Mouse (Mus musculus): ENCODE measurements around the gene Taok3. TPM values are rescaled to one million over a fixed set of nuclear protein-coding genes. Genes with fewer than 3 reads are reported as not detected.

The Taok3 gene
- total RNA-seq, 2 experiments from 2014 or later, result 46.1 to 84.9 TPM

DNA sequence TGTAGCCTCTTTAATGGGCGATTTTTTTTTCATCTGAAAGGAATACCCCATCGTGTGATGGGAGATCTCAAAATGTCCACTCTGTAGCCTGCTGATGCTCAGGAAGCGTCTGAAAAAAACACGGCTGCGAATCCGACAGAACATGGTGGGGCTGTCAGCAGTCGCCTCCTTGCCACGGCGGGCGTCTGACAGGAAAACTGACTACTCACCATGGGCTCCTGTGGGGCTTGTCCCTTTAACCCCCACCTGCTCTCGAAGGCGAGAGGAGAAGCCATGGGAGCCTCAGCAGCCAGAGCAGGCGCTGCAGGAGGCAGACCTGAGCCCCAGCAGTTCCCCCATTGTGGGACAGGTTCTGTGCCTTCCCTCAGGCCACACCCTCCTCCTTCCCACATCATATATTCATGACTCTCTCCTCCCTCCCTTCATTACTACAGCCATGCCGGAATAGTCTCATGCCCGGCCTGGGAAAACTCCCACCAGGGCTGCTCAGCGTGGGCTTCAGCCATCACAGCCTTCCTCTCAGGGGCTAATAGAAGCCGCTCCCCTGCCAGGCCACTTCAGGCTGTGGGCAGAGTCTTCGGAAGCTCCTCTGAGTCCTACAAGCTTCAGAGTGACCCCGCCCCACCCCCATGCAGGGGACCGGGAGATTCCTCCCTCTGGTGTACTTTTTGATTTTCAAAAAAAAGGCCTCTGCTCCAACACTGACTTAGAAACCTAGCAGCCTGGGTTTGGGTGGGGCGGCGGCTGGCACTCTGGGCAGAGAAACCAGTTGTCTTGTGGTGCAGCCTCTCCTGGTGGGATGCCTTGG, 122.9 kb downstream of the Taok3 start:
- ATAC-seq (replicated peaks; ENCODE audit: poor library complexity, severe bottlenecking), result no peak

DNA sequence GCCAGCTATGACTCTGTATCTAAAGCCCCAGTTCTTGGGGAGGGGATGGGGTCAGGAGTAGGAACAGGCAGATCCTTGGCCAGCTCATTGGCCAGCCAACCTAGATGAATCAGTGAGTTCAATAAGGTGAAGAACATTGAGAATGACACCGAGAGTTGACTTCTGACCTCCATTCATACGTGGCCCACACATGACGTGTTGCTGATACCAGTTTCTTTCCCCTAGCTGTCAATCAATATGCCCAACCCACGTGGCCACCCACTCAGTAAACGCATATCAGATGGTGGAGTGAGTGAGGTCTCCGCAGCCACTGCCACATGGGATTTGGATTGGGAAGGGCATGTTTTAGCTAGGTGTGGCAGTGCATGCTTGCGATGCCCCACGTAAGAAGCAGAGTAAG, 125.2 kb downstream of the Taok3 start:
- ATAC-seq (replicated peaks; ENCODE audit: poor library complexity, severe bottlenecking), result no peak

GRCm38 (mm10) chr5:117248351-117248750, 128.4 kb downstream of the Taok3 start:
- ATAC-seq (replicated peaks; ENCODE audit: poor library complexity, severe bottlenecking), result no peak

DNA sequence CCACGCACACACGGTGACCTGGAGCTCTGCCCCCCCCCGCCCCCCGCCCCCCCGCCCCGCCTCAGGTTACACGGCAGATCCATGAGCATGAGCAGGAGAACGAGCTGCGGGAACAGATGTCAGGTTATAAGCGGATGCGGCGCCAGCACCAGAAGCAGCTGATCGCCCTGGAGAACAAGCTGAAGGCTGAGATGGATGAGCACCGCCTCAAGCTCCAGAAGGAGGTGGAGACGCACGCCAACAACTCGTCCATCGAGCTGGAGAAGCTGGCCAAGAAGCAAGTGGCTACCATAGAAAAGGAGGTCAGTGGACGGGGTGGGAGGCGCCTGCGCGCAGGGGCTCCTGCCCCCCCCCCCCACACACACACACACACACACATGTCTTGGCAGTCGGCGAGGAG, 130.9 kb downstream of the Taok3 start:
- no peak for ATAC-seq (replicated peaks; ENCODE audit: poor library complexity, severe bottlenecking)

DNA sequence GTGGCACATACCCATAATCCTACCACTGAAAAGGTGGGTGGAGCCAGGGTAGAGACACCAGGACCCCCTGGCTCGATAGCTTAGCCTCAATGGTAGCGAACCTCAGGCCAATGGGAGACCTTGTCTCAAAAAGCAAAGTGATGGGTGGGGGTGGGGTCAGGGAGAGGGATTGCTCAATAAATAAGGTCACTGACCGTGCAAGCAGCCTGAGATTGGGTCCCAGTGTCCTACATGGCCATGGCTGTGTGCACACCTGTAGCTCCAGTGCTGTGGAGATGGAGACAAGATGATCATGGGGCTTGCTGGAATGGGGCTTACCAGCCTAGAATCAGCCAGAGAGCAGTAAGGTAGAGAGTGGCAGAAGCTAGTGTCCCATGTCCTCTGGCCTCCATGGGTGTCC, 131.8 kb downstream of the Taok3 start:
- ATAC-seq (replicated peaks; ENCODE audit: poor library complexity, severe bottlenecking), result no peak

DNA sequence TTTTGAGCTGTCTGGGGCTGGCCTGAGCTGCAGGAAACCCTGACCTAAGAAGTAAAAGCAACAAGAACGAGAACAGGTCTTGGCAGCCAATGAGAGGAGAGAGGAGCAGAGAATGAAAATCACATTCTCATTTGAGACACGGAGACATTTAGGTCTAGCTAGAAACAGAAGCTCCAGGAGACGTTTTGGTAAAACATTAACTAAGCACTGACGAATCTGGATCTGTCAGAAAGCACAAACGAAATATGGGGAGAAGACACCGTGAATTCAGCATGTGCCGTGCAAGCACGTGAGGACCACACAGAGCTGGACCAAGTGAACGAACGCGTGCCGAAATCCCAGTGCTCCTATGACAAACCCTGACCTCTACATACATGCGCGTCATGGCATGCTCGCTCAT, 138.3 kb downstream of the Taok3 start:
- ATAC-seq (replicated peaks; ENCODE audit: poor library complexity, severe bottlenecking), result no peak

- ATAC-seq (replicated peaks; ENCODE audit: poor library complexity, severe bottlenecking), result no peak
These were observed 143.6 kb downstream of the Taok3 start for GRCm38 (mm10) chr5:117263566-117263965.

GRCm38 (mm10) chr5:117264701-117265100, 144.8 kb downstream of the Taok3 start:
- no peak for ATAC-seq (replicated peaks; ENCODE audit: poor library complexity, severe bottlenecking)

- ATAC-seq (replicated peaks; ENCODE audit: poor library complexity, severe bottlenecking), result no peak
These were observed 148.0 kb downstream of the Taok3 start for GRCm38 (mm10) chr5:117267913-117268312.

DNA sequence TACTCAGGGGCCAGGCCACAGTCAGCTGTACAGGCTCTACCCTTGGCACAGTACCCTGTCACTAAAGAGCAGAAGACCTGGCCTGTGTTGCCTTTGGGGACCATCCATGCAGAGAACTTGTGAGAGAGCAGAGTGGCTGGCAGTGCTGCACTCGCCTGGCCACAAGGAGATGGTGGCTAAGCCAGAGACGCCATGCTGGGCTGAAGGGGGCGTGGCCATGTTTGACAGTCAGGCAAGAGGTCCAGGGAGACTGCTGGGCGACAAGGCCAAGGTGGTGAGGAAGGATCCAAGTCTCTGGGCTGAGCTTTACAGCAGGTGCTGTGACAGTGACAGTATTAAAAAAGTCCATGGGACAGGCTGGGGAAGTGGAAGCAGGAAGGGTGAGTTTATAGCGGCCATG, 148.8 kb downstream of the Taok3 start:
- ATAC-seq (replicated peaks; ENCODE audit: poor library complexity, severe bottlenecking), result no peak

- no peak for ATAC-seq (replicated peaks; ENCODE audit: poor library complexity, severe bottlenecking)
These were observed 149.5 kb downstream of the Taok3 start for GRCm38 (mm10) chr5:117269395-117269794.

DNA sequence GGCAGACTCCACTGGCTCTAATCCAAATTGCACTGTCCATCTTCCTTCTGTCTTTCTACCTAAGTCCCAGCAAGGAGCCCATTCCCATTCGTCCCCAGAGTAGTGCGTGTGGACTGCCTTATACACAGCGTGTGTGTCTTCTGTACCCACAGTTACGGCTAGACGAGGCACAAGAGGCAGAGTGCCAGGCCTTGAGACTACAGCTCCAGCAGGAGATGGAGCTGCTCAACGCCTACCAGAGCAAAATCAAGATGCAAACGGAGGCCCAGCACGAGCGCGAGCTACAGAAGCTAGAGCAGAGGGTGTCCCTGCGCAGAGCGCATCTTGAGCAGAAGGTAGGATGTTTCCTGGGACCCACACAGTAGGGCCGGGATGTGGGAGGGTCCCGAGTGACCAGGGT, 152.0 kb downstream of the Taok3 start:
- no peak for ATAC-seq (replicated peaks; ENCODE audit: poor library complexity, severe bottlenecking)

DNA sequence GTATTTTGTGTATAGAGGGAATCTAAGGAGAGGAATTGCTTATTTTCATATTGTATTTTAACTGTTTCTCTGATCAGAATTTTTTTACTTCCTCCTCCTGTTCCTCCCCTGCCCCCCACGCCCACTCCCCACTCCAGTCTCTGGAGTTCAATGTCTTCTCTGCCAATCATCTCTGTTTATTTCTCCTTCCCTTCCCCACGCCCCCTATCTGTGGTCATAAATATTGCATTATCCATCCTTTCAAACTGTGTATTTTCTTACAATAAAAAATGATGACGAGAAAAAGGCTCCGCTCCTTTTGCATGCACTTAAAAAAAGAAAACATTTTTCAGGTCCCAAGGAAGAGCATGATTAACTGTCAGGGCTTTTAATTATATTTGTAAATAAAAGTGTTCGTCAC, 154.9 kb downstream of the Taok3 start:
- no peak for ATAC-seq (replicated peaks; ENCODE audit: poor library complexity, severe bottlenecking)

DNA sequence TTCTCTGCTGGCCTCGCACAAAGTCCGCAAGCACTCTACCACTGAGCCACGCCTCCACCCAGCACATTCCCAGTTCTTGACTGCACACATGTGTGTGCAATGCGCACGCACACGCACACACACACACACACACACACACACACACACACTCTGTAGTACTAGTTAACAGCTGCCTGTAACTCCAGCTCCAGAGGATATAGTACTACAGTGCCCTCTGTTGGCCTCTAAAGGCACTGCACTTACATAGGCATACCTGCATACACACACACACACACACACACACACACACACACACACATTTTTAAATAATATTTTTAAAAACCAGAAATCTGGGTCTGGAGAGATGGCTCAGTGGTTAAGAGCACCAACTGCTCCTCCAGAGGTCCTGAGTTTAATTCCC, 157.9 kb downstream of the Taok3 start:
- ATAC-seq (replicated peaks; ENCODE audit: poor library complexity, severe bottlenecking), result peak; percentile 52

DNA sequence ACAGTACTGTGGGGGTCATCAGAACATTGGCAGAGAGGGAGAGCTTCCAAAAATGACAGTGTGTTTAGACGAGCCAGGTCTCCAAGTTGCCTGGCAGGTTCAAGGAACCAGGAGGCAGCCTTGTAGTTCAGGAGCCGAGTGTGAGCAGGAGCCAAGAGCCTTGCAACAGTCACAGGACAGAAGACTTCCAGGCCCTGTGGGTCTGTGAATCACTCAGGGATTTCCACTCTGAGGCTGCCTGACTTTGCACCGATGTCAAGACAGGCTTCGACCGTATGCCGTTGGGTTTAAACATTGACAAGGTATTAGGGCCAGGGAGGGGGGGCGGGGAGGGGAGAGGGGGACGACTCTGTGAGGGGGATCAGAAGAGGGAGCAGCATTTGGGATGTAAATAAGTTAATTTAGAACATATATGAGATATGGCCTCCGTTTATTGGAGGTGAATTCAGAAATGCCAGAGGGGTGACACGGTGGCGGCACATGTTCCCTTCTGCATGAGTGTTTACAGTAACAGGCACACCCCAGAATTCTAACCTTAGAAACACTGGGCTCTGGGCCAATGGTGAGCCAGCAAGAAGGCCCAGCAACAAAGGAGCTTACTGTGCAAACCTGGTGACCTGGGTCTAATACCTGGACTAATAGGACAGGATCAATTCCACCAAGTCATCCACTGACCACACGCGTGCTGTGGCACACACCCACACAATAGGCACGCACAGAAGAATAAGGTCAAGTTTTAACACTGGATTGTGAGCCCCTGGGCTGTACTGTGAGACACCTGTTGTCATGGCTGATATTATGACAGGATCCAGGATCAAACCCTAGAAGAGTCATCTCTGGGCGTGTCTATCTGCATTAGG, 159.1 kb downstream of the Taok3 start:
- no peak for ATAC-seq (replicated peaks; ENCODE audit: poor library complexity, severe bottlenecking)

- ATAC-seq (replicated peaks; ENCODE audit: poor library complexity, severe bottlenecking), result no peak
These were observed 159.7 kb downstream of the Taok3 start for GRCm38 (mm10) chr5:117279669-117280050.

DNA sequence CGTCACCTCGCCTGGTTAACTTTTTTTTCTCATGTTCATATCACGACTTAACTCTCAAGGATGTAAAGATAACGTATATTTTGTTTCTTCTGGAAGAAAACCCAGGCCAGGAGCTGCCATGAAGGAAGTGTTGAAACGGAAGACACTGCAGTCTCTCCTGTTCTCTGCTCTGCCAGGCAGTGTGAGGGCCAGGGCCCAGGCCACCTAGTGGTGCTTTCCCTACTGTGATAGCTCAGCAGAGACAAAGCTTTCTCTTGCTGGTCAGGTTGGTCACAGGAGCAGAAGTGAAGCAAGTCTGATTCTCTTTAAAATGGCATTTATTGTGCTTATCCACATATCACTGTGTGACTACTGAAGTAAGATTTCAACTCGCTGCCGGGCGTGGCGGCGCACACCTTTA, 161.6 kb downstream of the Taok3 start:
- ATAC-seq (replicated peaks; ENCODE audit: poor library complexity, severe bottlenecking), result 0 out of 2 replicates have a peak, but pooled peaks have one; percentile 42

DNA sequence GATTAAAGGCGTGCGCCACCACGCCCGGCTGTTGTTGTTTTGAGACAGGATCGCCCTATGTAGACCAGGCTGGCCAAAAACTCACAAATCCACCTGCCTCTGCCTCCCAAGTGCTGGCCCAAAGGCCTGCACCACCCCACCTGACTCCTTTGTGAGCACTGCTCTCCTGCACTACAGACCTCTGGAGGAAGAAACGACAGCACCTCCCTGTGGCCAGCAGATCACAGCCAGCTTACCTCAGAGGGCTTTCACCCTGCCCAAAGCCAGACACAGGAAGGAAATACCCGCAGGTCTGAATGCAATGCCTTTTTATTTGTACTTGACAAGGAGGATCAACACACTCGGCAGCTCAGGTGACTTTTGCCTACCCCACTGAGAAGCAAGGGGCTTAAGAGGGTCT, 162.4 kb downstream of the Taok3 start:
- no peak for ATAC-seq (replicated peaks; ENCODE audit: poor library complexity, severe bottlenecking)

DNA sequence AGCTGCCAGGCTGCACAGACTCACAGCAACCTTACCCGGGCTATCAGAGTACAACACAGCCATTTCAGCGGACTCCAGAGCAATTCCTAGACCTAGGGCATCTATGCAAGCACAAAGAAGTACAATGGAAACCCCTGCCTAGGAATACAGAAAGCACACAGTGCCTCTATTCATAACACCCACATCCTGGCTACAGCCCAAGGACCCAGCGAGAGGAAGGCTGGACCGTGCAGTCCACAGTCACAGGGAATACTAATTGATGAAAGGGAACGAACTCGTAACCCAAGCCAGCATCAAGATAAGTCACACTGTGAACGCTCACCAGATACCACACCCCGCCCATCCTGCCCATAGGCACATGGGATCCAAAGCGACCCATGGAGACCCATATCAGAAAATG, 164.1 kb downstream of the Taok3 start:
- ATAC-seq (replicated peaks; ENCODE audit: poor library complexity, severe bottlenecking), result no peak

DNA sequence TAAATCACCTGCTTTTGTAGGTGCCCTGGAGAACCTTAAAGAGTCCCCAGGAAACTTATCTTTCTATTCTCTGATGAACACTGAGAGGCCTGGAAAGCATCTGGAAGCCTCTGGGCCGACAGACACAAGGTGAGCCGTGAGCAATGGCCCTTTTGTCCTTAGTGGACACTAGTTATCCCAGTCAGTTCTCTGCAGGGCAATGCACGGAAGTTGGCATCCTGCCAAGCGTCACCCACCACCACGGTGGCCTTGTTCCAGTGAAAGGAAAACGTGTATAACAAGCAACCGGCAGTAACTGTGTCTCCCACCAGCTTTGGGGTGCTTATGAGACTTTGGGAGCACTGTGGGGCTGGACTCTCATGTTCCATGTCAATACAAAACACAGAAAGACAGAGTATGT, 164.8 kb downstream of the Taok3 start:
- no peak for ATAC-seq (replicated peaks; ENCODE audit: poor library complexity, severe bottlenecking)

GRCm38 (mm10) chr5:117285266-117285665, 165.3 kb downstream of the Taok3 start:
- no peak for ATAC-seq (replicated peaks; ENCODE audit: poor library complexity, severe bottlenecking)

DNA sequence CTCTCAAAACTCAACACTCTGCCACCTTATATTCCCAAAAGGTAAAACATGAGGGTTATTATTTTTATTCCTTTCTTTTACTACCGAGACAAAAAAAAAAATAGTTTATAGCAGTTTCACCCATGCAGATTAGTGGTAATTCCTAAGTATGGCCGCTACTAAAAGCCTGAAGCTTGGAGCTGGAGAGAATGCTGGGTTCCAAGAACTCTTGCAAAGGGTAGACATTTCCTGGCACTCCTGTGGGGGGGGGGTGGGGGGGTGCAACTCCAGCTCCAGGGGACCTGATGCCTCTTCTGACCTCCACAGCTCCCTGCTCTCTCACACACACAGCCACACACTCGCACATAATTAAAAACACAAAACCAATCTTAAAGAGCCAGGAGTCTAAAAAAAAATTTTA, 166.4 kb downstream of the Taok3 start:
- no peak for ATAC-seq (replicated peaks; ENCODE audit: poor library complexity, severe bottlenecking)
